Mouse (Mus musculus) monocyte, adult 59 days (primary cell): ENCODE measurements around the gene Ccdc146. TPM values are rescaled to one million over a fixed set of nuclear protein-coding genes. Genes with fewer than 3 reads are reported as not detected.

ENCODE experiments used
- total RNA-seq, 2 experiments: library from RNA; stranded (reverse); gene quantifications; one replicate each; pipeline ENCODE4 v1.2.4; 2023

Ccdc146 gene
- not detected for total RNA-seq

GRCm38 (mm10) chr5:21424614-21425602 lies at the start of gene Ccdc146, which contains the start of gene Fam185a:
Gene Ccdc146 (minus strand): TSS chr5:21424677.
Gene Fam185a (plus strand): TSS chr5:21424958.

GRCm38 (mm10) chr5:21372493-21373179 lies 51.8 kb downstream of the Ccdc146 start, which contains the start of gene Fgl2:
Gene Fgl2 (plus strand): TSS chr5:21372642.

Other genes with a start within 250 kb of the Ccdc146 start
- 100 to 1,000 TPM; 157 to 163 TPM for gene Gsap, start 238.4 kb downstream of the Ccdc146 start, total RNA-seq
- 10 to 100 TPM; 35.1 to 52.4 TPM for gene Fgl2, start 52.0 kb downstream of the Ccdc146 start, total RNA-seq
- gene Fam185a, start 281 bp upstream of the Ccdc146 start, total RNA-seq = 1 to 10 TPM; 1.9 to 2.5 TPM
- not detected for gene Lrrc17, start 118.9 kb upstream of the Ccdc146 start, total RNA-seq
- not detected for gene Fbxl13, start 221.0 kb upstream of the Ccdc146 start, total RNA-seq
- gene Armc10, start 221.1 kb upstream of the Ccdc146 start, total RNA-seq = 10 to 100 TPM; 19.8 to 20.9 TPM